Mouse (Mus musculus): ENCODE data around the gene Ankrd63. TPM values are rescaled to one million over a fixed set of nuclear protein-coding genes. Genes with fewer than 3 reads are reported as not detected.
A peak's percentile ranks its signal among the peaks of the same experiment; 100 is the strongest.
"Not testable (repeated sequence)": the region's sequence is repeated elsewhere in the genome, so short reads cannot be mapped to it uniquely, and the experiment has no call there.

Gene Ankrd63
- polyA plus RNA-seq, 1 experiment from 2014 or later, result 0.11 TPM

GRCm38 (mm10) chr2:118659077-118659476 is 44.7 kb downstream of the Ankrd63 start:
- ATAC-seq (ENCODE audit: low FRiP score, low TSS enrichment) (peak; percentile 11; the same call in 1 of the 2 replicates), DNase-seq (ENCODE audit: low spot score) (peak; percentile 55)
- Histone ChIP-seq H3K27ac (replicated peaks) (peak overlapping the region; percentile 37), H3K9ac (ENCODE audit: low read length) (no peak overlapping the region), H3K9me3 (ENCODE audit: control insufficient read depth, low read length) (no peaks in the 10 kb centered on the region), H3K27me3 (ENCODE audit: control insufficient read depth, insufficient read depth, low read length) (no peaks in the 10 kb centered on the region), H3K4me2 (replicated peaks; ENCODE audit: low read depth) (no peak overlapping the region), H3K4me3 (ENCODE audit: low read depth, low read length) (no peak overlapping the region), H3K4me1 (replicated peaks; ENCODE audit: control insufficient read depth, insufficient read depth) (peaks cover 10% of the 10 kb centered on the region), H3K36me3 (ENCODE audit: control insufficient read depth, insufficient read depth, low read length) (no peaks in the 10 kb centered on the region)
- 68% methylated on average over 1 of the region's 1 CpGs for WGBS
- TF ChIP-seq EP300 (optimal IDR thresholded peaks at IDR 0.05) (no peak), CTCF (IDR thresholded peaks at IDR 0.05; ENCODE audit: low read depth) (no peak)

DNA sequence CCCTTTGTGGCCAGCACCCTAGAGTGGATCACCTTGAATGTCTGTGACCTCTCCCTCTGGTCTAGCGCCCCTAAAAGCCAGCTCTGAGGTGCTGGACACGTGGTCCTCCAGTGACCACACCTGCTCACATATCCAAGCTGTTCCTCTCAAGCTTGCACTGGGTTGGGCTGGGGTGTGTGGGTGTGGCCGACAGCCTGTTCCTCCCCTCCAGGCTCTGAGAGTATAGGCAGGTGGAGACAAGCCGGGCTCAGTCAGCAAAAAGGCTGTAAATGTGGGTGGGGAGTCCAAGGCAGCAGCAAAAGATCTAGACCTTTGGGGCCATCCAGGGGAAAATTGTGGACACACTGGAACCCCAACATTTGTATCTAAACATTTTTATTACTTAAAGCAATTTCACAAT is 45.3 kb downstream of the Ankrd63 start:
- no peak for TF ChIP-seq CTCF (IDR thresholded peaks at IDR 0.05; ENCODE audit: low read depth)
- TF ChIP-seq EP300 (optimal IDR thresholded peaks at IDR 0.05), result no peak
- Histone ChIP-seq H3K36me3 (ENCODE audit: control insufficient read depth, insufficient read depth, low read length) (no peaks in the 10 kb centered on the region), H3K27ac (replicated peaks) (peak overlapping the region; percentile 37), H3K4me3 (ENCODE audit: low read depth, low read length) (no peak overlapping the region), H3K27me3 (ENCODE audit: control insufficient read depth, insufficient read depth, low read length) (no peaks in the 10 kb centered on the region), H3K4me1 (replicated peaks; ENCODE audit: control insufficient read depth, insufficient read depth) (peaks cover 9% of the 10 kb centered on the region), H3K9me3 (ENCODE audit: control insufficient read depth, low read length) (no peaks in the 10 kb centered on the region), H3K4me2 (replicated peaks; ENCODE audit: low read depth) (no peak overlapping the region), H3K9ac (ENCODE audit: low read length) (no peak overlapping the region)
- DNase-seq (ENCODE audit: low spot score), result peak; percentile 81
- peak; percentile 87 for ATAC-seq (ENCODE audit: low FRiP score, low TSS enrichment)
- WGBS, result 28% methylated on average over 4 of the region's 4 CpGs

- H3K9ac ChIP-seq (ENCODE audit: low read length), result no peak overlapping the region
- ATAC-seq (ENCODE audit: low FRiP score, low TSS enrichment) (peak; percentile 54), DNase-seq (ENCODE audit: low spot score) (no peak)
- H3K4me3 ChIP-seq (ENCODE audit: low read depth, low read length), result no peak overlapping the region
- no peaks in the 10 kb centered on the region for H3K27me3 ChIP-seq (ENCODE audit: control insufficient read depth, insufficient read depth, low read length)
- TF ChIP-seq EP300 (optimal IDR thresholded peaks at IDR 0.05) (no peak), CTCF (IDR thresholded peaks at IDR 0.05; ENCODE audit: low read depth) (no peak)
- peaks cover 8% of the 10 kb centered on the region for H3K4me1 ChIP-seq (replicated peaks; ENCODE audit: control insufficient read depth, insufficient read depth)
- H3K27ac ChIP-seq (replicated peaks), result peak overlapping the region; percentile 40; the same call in 1 of the 2 replicates
- WGBS, result 9% methylated on average over 3 of the region's 3 CpGs
- H3K36me3 ChIP-seq (ENCODE audit: control insufficient read depth, insufficient read depth, low read length), result no peaks in the 10 kb centered on the region
- no peaks in the 10 kb centered on the region for H3K9me3 ChIP-seq (ENCODE audit: control insufficient read depth, low read length)
- H3K4me2 ChIP-seq (replicated peaks; ENCODE audit: low read depth), result no peak overlapping the region
Observed at GRCm38 (mm10) chr2:118656688-118657281, 47.0 kb downstream of the Ankrd63 start.

GRCm38 (mm10) chr2:118650697-118651096 is 53.1 kb downstream of the Ankrd63 start:
- not testable (repeated sequence) for H3K4me2 ChIP-seq (replicated peaks; ENCODE audit: low read depth); H3K27me3 ChIP-seq (ENCODE audit: control insufficient read depth, insufficient read depth, low read length); H3K36me3 ChIP-seq (ENCODE audit: control insufficient read depth, insufficient read depth, low read length); H3K4me3 ChIP-seq (ENCODE audit: low read depth, low read length); DNase-seq (ENCODE audit: low spot score); ATAC-seq (ENCODE audit: low FRiP score, low TSS enrichment); H3K9ac ChIP-seq (ENCODE audit: low read length); H3K9me3 ChIP-seq (ENCODE audit: control insufficient read depth, low read length); H3K4me1 ChIP-seq (replicated peaks; ENCODE audit: control insufficient read depth, insufficient read depth); H3K27ac ChIP-seq (replicated peaks)
- 38% methylated on average over 2 of the region's 2 CpGs for WGBS

Other genes with a start within 250 kb of the Ankrd63 start
- 175 and 180 TPM in 2 replicates for gene Srp14, start 224.3 kb downstream of the Ankrd63 start, polyA plus RNA-seq (2015; fragmentation: Nextera tagmentation; extraction: Ambion mirVana)
- 2.3 and 2.8 TPM in 2 replicates for gene Bmf, start 154.3 kb downstream of the Ankrd63 start, polyA plus RNA-seq (2015; fragmentation: Nextera tagmentation; extraction: Ambion mirVana)
- 9.8 and 11.4 TPM in 2 replicates for gene Bub1b, start 105.8 kb downstream of the Ankrd63 start, polyA plus RNA-seq (2015; fragmentation: Nextera tagmentation; extraction: Ambion mirVana)
- 3.7 and 5.3 TPM in 2 replicates for gene Pak6, start 40.7 kb downstream of the Ankrd63 start, polyA plus RNA-seq (2015; fragmentation: Nextera tagmentation; extraction: Ambion mirVana)
- 0.58 and 0.64 TPM in 2 replicates for gene Plcb2, start 24.5 kb upstream of the Ankrd63 start, polyA plus RNA-seq (2015; fragmentation: Nextera tagmentation; extraction: Ambion mirVana)
- 33.8 and 36.7 TPM in 2 replicates for gene Inafm2, start 41.8 kb upstream of the Ankrd63 start, polyA plus RNA-seq (2015; fragmentation: Nextera tagmentation; extraction: Ambion mirVana)
- 2.9 TPM in 2 replicates for gene Ccdc9b, start 58.7 kb upstream of the Ankrd63 start, polyA plus RNA-seq (2015; fragmentation: Nextera tagmentation; extraction: Ambion mirVana)
- 165 and 184 TPM in 2 replicates for gene Phgr1, start 68.8 kb upstream of the Ankrd63 start, polyA plus RNA-seq (2015; fragmentation: Nextera tagmentation; extraction: Ambion mirVana)
- 1.0 and 1.1 TPM in 2 replicates for gene Disp2, start 75.8 kb upstream of the Ankrd63 start, polyA plus RNA-seq (2015; fragmentation: Nextera tagmentation; extraction: Ambion mirVana)
- gene Knstrn, start 110.0 kb upstream of the Ankrd63 start, polyA plus RNA-seq (2015; fragmentation: Nextera tagmentation; extraction: Ambion mirVana), result 26.6 and 29.0 TPM in 2 replicates
- 30.9 and 35.9 TPM in 2 replicates for gene Ivd, start 158.0 kb upstream of the Ankrd63 start, polyA plus RNA-seq (2015; fragmentation: Nextera tagmentation; extraction: Ambion mirVana)
- 3.7 and 3.8 TPM in 2 replicates for gene Bahd1, start 196.4 kb upstream of the Ankrd63 start, polyA plus RNA-seq (2015; fragmentation: Nextera tagmentation; extraction: Ambion mirVana)
- 13.6 and 14.2 TPM in 2 replicates for gene Chst14, start 222.5 kb upstream of the Ankrd63 start, polyA plus RNA-seq (2015; fragmentation: Nextera tagmentation; extraction: Ambion mirVana)

Data from stomach, postnatal 0 days (tissue).